Mouse (Mus musculus): ENCODE results near the gene Vipr2.

Vipr2 gene

DNA sequence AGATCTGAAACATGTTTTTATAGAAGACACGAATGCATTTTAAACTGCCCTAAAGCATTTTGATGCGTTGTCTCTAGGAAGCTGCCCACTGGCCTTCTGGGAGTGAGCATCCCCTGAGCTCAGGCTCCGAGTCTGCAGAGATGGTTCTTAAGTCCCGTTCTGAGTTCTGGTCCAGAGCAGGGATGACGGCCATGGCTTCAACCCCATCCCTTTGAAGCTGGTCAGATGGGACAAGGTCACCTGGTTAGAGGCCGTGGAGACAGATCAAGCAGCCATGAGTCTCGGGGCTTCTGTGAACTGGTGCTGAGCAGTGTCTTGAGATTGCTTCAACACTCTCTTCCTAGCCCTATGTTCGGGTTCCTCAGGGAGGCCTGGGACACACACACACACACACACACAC, 19.6 kb downstream of the Vipr2 start:
- no peak for DNase-seq

DNA sequence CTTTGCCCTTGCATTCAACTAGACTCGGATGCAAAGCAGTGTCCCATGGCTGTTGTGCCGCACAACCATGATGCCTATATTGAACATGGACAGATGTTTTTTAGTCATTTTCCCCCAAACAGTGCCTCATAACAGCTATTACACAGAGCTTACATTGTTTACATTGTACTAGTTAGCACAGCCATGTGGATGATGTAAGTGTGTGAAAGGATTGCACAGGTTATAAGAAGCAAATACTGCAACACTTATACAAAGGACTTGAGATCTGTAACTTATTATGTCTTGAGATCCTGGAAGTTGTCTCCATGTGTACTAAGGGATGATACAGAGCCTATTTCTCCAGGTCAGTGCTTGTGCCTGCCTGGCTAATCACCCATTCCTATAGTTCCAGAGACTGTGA, 24.4 kb downstream of the Vipr2 start:
- no peak for DNase-seq

DNA sequence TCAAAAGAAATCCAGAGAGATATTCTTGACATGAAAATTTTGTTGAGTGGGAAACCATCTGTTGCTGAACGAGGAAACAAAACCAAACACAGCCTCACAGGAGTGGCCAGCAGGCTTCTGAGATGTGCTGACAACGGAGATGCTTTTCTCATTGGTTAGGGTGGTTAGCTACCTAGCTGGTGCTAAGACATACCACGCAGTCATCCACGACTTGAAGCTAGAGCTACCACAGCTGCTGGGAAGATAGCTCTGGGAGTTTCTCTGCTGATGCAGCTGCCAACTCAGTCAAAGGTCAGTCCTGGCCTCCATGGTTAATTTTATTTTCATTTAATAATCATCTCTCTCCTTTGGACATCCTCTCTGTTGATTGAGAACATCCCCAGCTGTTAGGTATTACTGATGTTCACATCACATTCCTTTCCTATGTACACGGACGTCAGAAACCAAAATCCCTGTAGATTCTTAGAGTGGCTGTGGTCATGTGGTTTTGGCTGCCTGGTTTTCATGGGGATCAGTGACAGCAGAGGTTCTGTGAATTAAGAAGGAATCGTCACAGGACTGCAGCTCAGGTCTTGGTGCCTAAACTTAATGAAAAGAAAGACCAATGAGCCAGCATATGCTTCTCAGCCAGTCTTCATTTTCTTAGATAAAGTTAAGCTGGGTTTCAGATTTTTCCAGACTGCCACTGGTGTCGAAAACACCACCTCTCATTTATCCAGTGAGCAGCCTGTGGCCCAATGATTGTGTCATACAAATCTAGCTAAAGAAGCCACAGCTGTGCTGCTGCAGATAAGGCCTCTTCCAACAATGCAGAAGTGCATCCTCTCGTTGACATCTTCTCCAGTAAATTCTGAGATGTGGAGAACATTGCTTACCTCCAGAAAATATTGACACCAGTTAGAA, 32.2 kb downstream of the Vipr2 start:
- no peak for DNase-seq

DNA sequence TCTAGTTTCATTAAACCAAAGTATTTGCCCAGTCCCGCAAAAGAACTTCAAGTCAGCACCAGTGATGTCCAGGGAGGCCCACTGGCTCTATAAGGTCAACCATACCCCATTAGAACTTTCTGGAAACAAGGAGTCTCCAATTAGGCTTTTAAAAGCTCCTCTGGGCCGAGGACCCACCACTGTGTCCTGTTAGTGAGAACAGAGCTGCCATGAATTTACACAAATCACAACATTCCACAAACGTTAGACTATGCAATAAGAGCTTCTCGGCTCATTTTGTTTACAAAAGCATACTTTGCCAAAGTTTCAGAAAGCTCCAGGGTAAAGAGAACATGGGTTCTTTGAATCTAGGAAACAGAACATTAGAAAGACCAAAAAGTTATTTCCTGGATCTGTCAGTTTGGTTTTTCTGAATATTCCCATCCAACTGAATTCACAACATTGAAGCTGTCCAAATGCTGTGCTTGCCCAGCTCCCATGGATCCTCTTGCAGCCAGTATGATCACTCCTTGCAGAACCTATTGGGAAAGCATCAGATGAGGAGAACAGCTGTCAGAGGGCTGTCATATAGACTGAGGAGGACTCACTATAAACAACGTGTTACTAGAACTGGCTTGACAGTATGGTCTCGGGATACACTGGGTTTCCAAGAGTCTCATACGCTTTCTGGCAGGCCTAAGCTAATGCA, 33.6 kb downstream of the Vipr2 start:
- DNase-seq: no peak

DNA sequence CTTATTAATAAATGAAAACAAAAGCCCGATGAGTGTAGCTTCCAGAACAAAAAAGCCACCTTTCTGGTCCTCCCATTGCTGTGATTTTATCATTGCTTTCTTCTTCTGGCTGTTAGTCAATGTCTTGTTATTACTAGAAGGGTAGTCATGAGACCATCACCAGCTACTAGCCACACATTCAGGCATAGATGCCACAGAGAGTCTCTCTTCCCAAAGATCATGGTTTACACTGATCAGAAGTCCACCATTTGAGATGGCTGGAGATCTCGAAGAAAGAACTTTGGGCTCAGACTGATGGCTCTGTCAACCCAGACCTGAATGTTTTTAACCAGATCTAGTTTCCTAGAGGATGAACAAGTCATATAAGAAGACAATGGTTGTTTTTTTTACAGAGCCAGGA, 38.3 kb downstream of the Vipr2 start:
- DNase-seq: no peak

DNA sequence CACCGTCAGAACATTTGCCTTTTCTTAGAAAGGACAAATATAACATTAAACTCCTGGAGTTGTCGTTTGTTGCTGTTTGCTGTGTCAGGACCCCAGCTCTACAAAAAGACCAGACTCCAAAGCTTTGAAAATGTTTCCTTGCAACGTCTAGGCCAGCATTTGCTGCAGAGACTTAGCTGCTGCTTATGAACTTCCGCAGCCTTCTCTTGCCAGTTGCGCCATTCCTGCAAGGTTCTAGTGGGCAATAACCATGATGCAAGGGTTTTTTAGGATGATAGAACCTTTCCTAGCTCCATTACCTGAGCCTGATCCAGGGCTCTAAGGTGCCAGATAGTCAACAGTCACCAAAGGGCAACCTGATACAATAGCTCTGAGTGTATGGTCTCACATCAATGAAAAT, 38.9 kb downstream of the Vipr2 start:
- DNase-seq: no peak

DNA sequence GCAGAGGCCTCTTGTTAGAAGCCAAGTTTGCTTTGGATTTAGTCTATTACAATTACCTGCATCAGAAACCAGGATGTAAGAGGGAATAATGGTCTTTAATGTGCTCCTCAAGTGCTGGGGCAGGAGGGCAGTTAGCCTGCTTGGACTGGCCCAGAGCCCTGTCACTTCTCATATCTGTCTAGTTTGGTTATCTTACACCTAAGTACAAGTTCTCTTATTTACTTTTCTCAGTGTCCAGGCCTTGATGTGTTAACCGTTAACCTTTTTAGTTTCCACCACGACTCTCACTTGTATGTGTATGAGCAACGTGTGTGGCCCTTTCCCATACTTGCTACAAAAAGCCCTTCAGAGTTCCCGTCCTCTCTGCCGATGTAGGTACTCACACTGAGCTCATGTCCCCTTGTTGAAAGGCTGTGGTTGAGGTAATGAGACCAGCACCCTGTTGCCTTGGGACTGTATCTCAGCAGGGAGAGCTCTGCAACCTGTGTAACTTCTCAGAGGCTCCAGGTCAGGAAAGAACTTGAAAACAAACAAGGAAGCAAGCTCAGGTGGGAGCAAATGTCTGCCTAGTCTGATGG, 39.9 kb downstream of the Vipr2 start:
- no peak for DNase-seq

DNA sequence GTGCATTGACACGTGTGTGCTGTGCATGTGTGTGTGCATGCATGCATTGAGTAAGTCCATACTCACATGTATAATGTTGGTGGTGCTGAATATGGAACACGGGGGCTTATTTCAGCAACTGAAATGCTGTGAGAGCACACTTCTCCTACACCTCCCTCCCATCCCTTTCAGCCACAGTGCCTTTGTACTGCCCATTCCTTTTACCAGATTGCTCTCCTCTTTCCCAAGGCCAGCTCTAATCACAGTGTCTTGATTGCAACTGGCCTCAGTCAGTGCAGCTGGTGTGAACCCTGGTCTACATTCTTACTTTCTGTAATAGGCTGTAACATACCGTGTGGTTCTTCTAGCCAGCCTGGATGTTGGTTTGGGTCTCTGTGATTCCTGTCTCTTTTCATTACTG, 41.5 kb downstream of the Vipr2 start:
- DNase-seq: no peak

DNA sequence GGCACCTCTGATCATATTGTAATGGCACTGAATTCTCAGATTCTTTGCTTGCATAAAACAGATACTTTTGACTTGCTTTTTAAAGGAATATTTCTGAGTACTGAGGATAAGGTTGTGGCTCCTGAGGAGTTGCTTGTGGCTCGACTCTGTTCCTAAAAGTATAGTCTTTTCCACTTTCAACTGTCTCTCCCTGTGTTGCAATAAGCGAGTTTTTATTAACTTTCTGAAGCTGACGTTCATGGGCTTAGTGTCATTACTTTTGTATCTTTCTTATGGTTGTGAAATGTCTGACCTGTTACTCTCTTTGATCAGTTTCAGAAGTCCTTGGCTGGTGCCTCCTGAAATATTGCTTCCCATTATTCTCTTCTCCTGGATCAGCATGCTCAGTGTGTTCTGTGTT, 46.3 kb downstream of the Vipr2 start:
- DNase-seq: no peak

DNA sequence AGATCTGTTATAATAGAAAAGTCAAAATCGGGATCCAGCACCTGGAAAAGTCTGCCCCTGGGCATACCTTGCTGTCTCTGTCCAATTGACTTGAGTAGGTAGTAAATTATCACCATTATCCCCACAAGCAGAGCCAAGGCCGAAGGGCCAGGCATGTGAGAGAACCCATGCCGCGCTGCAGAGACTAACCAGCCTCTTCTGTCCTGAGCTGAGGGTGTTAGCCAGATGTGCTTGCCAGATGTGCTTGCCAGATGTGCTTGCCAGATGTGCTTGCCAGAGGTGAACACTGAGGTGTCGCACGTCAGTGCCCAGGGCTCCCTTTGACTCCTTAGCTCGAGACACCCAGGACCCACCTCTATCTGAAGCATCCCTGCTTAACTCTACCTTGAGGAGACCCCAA, 53.4 kb downstream of the Vipr2 start:
- no peak for DNase-seq

DNA sequence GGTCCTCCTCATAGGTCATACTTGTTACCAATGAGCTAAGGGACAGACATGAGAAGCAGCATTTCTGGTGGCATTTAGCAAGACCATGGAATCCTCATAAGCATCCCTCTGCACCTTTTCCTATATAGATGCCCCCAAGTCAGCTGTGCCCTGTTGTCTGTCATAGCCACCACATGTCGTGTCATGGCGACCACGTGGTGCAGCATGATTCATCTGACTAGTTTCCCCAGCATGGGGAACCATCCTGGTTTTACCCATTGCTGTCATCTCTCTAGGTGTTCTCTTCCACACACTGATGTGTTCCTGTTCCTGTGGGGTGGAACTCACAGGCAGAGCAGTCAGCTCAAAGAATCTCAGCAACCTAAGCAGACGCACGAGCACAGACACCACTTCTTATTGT, 55.4 kb downstream of the Vipr2 start:
- no peak for DNase-seq

DNA sequence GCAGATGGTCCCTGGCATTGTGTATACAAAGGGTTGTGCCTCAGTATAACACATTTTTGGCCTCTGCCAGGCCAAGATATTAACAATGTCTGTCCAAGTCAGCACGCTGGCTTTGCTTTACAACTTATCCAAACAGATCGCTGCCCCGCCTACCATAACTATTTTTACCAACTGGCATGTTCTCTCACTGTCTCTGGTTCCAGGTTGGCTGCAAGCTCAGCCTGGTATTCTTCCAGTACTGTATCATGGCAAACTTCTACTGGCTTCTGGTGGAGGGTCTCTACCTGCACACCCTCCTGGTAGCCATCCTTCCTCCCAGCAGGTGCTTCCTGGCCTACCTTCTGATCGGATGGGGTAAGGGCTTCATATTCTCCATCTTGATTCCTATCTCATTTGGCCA, 58.4 kb downstream of the Vipr2 start:
- DNase-seq: no peak

DNA sequence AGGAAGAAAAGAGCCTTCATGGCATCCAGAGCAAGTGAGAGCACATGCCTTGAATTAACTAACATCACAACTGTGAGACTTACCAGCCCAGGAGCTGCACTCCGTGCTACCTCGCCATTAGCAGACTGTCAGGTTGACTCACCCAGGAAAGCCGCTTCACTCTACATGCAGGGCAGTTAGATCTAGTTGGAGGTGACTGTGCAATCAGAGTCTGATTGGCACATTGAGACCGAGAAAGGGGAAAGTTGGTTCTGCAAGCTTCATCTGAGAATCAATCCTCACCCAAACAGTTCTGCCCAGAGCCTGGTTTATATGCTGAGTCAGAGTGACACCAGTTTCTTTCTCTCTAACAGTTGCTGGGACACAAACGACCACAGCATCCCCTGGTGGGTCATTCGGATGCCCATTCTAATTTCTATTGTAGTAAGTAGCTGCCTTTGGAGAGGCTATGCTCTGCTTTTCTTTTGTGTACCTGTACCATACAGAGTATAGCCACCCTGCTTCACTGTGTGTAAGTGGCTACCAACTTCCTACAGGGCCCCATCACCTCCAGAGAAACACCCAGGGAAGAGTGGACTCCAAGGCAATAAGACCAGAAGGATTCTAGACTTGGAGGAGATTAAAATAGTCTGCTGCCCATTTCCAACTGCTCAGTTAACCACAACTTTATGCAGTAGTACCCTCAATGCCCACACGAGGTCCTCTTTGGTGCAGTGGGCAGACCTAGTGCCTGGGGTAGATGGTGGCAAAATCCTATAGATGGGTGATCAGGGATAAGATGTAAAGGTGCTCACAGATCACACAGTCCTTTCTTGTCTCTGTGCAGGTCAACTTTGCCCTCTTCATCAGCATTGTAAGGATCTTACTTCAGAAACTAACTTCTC, 61.0 kb downstream of the Vipr2 start:
- DNase-seq: peak; percentile 43 to 46

DNA sequence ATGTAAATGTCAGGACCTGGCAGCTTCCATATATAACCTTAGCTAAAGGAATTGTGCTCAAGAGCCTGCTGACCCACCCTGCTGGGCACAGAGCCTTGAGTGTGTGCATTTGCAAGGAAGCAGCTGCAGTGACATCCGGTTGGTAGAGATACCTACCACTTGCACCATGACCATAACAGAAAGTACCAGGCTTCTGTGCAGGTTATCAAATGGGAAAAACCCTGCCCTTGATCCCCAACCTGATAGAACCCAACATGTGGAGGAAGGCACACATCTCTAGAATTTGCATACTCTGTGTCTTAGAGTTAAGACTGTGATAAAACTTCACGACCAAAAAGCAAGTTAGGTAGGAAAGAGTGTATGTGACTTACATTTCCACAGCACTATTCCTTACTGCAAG, 63.1 kb downstream of the Vipr2 start:
- DNase-seq: no peak

DNA sequence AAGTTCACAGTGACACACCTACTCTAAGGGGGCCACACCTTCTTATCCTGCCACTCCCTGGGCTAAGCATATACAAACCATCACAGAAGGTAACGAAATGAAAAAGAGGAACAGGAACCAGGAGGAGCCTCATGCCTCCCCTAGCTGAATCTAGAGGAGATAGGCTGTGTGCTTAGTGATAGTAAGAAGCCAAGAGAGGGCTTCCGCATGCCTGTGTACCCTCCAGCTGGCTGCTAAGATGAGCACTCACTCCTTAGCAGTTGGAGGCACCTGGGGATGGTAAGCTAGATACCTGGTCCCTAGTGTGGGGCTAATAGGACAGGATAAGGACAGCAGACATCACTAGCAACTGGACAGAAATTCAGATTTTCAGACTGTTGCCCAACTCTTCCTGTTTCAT, 64.3 kb downstream of the Vipr2 start:
- DNase-seq: no peak

DNA sequence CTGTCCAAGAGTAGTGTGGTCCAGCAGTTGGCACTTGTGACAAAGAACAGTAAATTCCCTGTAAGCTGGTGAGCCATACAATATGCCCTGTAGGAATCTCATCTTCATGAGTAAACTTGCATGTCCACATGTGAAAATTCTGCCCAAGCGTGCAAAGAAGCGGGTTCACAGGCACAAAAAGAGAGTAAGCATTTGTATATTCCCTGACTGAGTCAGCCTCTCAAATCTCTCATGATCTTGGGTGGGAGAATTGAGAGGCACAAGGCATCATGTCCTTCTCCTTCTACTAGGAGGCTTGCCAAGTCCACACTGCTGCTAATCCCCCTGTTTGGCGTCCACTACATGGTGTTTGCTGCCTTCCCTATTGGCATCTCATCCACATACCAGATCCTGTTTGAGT, 64.9 kb downstream of the Vipr2 start:
- DNase-seq: no peak

DNA sequence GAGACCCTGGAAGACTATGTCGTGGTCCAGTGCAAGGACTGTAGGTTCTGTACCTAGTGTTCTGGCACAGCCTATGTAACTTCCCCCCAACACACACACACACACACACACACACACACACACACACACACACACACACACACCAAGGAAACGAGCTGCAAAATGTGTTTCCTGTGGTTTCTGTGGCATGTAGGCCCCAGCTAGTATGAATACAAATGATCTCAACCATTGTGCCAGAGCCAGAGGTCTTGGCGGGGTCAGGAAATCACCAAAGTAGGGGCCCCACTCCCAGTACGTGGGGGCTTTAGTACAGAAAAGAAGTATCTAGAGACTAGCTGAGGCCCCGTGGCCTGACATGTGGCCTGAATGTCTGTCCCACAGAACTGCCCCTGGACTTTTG, 67.7 kb downstream of the Vipr2 start:
- peak; percentile 61 to 75 for DNase-seq

DNA sequence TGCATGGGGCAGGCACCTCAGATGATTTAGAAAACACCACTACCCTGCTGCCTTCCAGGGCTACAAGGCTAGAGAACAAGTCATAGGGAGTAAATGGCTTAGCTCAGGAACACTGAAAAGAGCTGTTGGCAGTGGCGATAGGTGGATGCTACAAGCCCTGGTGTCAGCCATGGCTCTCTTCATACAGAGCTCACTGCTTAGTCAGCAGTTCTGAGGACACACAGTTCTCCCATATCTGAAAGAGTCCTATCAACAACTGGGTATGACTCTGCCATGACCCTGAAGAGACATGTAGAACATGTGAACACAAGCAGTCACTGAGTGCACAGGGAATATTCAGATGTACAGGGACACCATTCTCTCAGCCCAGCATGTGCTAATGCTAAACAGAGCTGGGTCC, 68.2 kb downstream of the Vipr2 start:
- no peak for DNase-seq

DNA sequence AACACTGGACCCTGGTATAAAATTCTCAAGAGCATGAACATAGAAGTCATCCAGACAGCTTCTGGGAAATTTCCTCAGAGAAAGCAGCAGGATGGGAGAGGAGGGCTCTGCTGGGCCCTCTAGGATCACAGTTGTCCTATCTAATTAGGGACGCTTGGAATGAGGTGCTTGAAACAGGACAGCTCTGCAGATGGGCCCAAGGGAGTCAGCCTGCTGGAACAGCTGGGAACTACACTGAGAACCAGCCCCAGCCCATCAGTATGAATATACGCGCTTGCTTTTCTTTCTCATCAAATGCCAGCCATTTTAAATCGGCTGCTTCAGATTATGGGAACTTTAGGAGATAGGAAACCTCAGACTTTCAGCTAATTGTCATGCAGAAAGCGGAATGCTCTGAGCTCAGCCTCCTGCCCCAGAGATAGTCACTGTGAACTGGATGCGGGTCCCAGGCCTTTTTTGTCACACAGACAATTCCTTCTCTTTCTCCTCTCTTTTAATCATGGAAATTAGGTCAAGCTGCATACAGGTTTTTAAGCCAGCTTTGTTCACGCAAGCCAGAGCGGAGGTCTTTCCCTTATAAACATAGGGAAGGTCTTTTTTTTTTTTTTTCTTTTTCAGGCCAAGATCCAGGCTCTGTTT, 69.6 kb downstream of the Vipr2 start:
- no peak for DNase-seq

DNA sequence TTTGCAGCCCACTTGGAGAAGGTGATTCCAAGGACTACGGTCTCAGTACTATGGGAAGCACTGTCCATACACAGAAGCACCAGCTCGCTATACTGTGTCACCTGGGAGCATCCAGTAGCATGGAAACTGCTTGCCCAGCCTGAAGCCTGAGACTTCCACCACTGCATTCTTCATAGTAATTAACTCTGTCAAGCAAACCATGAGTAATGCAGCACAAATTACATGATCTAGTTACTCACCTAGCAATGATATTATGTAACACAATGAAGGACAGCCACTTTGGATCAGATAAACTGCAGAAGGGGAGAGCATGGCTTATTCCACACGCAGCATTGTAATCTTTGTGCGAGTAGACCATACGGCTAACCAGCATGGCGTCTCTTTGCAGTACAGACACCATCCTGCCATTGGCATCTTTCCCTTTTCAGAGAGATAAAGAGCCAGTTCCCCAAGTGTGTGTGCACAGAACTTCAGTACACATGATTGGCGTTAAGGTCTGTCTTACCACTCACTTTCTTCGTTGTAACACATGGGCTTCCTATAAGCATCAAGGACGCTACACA, 75.4 kb downstream of the Vipr2 start:
- no peak for DNase-seq

DNA sequence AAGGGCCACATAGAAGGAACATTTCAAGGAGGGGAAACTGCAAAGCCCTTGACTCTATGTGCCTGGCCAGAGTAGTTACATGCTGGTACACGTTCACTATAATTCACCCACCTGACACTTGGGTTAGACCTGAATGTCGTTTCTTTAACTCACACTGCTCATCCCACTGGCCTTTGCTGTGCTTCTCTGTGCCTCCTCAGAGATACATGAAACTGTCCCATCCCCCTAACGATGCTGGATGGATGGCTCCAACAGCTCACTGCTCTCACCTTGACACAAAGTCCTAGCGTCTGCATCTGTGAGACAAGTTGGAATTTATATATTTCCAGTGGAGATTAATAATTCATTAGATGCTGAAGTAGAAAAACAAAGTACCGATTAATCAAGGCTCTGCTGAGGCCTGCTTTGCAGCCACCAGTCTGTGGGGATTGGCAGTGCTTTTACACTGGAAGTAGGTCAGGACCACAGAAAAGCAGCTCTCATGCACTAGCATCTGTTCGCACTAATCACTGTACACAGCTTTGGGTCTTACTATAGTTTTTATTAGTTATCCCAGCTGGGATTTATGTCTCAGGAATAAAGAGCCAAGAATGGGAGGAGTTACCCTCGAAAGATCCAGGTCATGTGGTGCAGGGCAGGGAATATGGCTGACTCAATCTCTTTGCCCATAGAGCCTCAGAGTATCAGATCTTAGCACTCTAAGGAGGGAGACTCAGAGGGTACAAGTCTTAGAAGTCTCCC, 79.4 kb downstream of the Vipr2 start:
- no peak for DNase-seq

DNA sequence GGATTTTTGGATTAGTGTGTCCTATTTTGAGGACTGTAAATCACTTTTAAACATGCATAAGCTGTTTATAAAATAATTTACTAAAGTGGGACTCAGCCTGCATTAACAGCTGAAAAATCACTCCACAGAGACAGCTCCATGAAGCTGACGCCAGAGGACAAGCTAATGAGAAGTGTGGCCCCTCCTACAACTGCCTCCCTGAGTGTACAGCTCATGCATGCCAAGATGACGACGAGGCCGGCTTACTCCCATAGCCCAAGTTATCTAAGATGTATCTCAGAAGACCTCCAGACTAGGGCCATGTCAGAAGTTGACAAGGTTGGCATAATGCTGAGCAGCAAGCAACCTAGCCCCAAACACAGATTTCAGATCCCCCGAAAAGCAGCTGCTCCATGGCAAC, 81.7 kb downstream of the Vipr2 start:
- DNase-seq: no peak
